Mouse (Mus musculus): ENCODE measurements at regions not wholly inside any gene's neighbourhood (a gene's known extent, or its start where the extent isn't known, plus 50 kb on each side); places are given as distances from the start of the nearest gene placed in this dataset.
A peak's percentile ranks its signal among the peaks of the same experiment; 100 is the strongest.

- 78% methylated on average over 4 of the region's 4 CpGs for WGBS
- no peak for TF ChIP-seq POLR2A (IDR thresholded peaks at IDR 0.05; ENCODE audit: borderline replicate concordance, control insufficient read depth, low read depth, low read length)
- no peak for TF ChIP-seq CTCF (IDR thresholded peaks at IDR 0.05; ENCODE audit: control insufficient read depth, insufficient read depth, low read length)
- Histone ChIP-seq H3K27ac (ENCODE audit: control insufficient read depth, insufficient read depth, low read depth, low read length, poor library complexity) (no peak overlapping the region), H3K4me1 (ENCODE audit: control insufficient read depth, insufficient read depth, low read length) (peaks cover 1% of the 10 kb centered on the region; the same call in 1 of the 2 replicates), H3K4me3 (replicated peaks; ENCODE audit: control insufficient read depth, low read depth, low read length) (no peak overlapping the region)
These were observed 66.2 kb downstream of the A730009L09Rik start for GRCm38 (mm10) chr16:84581166-84581565.

DNA sequence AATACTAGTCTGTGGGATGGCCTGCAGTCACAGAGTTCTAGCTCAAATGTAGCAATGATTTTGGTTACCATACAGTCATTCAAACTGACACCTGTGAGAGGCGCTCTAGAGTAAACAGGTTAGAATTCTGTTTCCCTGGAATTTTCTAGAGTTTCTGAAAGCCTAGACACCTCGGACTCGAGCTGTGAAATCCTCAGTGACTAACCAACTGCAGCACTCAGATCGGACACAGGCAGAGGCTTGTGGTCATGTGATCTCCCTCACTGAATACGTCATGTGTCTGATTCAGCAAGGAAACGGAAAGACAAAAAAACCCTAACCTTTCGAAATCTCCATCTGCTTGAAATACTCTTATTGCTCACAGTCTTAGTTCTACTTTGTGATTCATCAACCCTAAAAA is 68.4 kb downstream of the A730009L09Rik start:
- 10% methylated on average over 7 of the region's 7 CpGs for WGBS
- Histone ChIP-seq H3K4me3 (replicated peaks; ENCODE audit: control insufficient read depth, low read depth, low read length) (peak overlapping the region; percentile 83), H3K27ac (ENCODE audit: control insufficient read depth, insufficient read depth, low read depth, low read length, poor library complexity) (peak overlapping the region; percentile 96), H3K4me1 (ENCODE audit: control insufficient read depth, insufficient read depth, low read length) (peaks cover 1% of the 10 kb centered on the region; the same call in 1 of the 2 replicates)
- TF ChIP-seq CTCF (IDR thresholded peaks at IDR 0.05; ENCODE audit: control insufficient read depth, insufficient read depth, low read length) (no peak), POLR2A (IDR thresholded peaks at IDR 0.05; ENCODE audit: borderline replicate concordance, control insufficient read depth, low read depth, low read length) (no peak)

- H3K4me1 ChIP-seq (ENCODE audit: control insufficient read depth, insufficient read depth, low read length), result peaks cover 1% of the 10 kb centered on the region; the same call in 1 of the 2 replicates
- peak overlapping the region; percentile 96 for H3K27ac ChIP-seq (ENCODE audit: control insufficient read depth, insufficient read depth, low read depth, low read length, poor library complexity)
- TF ChIP-seq POLR2A (IDR thresholded peaks at IDR 0.05; ENCODE audit: borderline replicate concordance, control insufficient read depth, low read depth, low read length), result no peak
- no peak for TF ChIP-seq CTCF (IDR thresholded peaks at IDR 0.05; ENCODE audit: control insufficient read depth, insufficient read depth, low read length)
- 22% methylated on average over 19 of the region's 19 CpGs for WGBS
- peak overlapping the region; percentile 83 for H3K4me3 ChIP-seq (replicated peaks; ENCODE audit: control insufficient read depth, low read depth, low read length)
These were observed 68.9 kb downstream of the A730009L09Rik start for GRCm38 (mm10) chr16:84583773-84584229.

DNA sequence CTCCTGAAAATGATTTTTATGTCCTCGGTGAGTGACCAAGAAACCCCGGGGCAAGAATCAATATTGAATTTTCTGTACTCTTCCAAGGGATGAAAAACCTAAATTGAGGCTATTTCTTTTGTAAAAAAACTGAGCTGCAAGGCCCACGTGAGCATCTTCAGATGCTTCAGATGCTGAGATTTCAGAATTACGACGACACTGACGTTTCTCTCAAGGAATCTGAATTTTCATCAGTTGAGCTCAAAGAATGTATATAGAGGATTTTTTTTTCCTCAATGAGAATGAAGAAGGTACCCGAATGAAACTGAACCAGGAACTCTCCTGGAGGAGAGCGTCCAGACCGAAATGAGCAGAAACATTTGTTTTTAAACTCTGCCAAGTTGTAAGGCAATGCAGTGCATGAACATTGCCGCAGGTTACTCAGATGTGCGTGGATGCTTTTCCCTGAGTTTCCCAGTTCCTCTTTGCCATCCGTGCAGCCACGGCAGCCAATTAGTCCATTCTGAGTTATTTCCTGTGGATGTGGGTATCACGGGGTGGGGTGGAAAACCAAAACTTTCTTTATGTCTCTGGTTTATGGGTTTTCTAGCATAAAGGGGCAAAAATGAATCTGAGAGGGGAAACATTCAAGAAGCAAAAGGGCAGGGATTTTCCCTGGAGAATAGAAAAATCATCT is 69.9 kb downstream of the A730009L09Rik start:
- Histone ChIP-seq H3K27ac (ENCODE audit: control insufficient read depth, insufficient read depth, low read depth, low read length, poor library complexity) (no peak overlapping the region), H3K4me3 (replicated peaks; ENCODE audit: control insufficient read depth, low read depth, low read length) (no peak overlapping the region), H3K4me1 (ENCODE audit: control insufficient read depth, insufficient read depth, low read length) (peaks cover 1% of the 10 kb centered on the region; the same call in 1 of the 2 replicates)
- 38% methylated on average over 14 of the region's 14 CpGs for WGBS
- TF ChIP-seq POLR2A (IDR thresholded peaks at IDR 0.05; ENCODE audit: borderline replicate concordance, control insufficient read depth, low read depth, low read length) (no peak), CTCF (IDR thresholded peaks at IDR 0.05; ENCODE audit: control insufficient read depth, insufficient read depth, low read length) (no peak)

GRCm38 (mm10) chr16:84592978-84593377 is 78.1 kb downstream of the A730009L09Rik start:
- 75% methylated on average over 2 of the region's 2 CpGs for WGBS
- Histone ChIP-seq H3K4me3 (replicated peaks; ENCODE audit: control insufficient read depth, low read depth, low read length) (no peak overlapping the region), H3K4me1 (ENCODE audit: control insufficient read depth, insufficient read depth, low read length) (no peaks in the 10 kb centered on the region), H3K27ac (ENCODE audit: control insufficient read depth, insufficient read depth, low read depth, low read length, poor library complexity) (no peak overlapping the region)
- TF ChIP-seq POLR2A (IDR thresholded peaks at IDR 0.05; ENCODE audit: borderline replicate concordance, control insufficient read depth, low read depth, low read length), result no peak
- no peak for TF ChIP-seq CTCF (IDR thresholded peaks at IDR 0.05; ENCODE audit: control insufficient read depth, insufficient read depth, low read length)

GRCm38 (mm10) chr16:84602969-84603368 is 88.0 kb downstream of the A730009L09Rik start:
- TF ChIP-seq POLR2A (IDR thresholded peaks at IDR 0.05; ENCODE audit: borderline replicate concordance, control insufficient read depth, low read depth, low read length) (no peak), CTCF (IDR thresholded peaks at IDR 0.05; ENCODE audit: control insufficient read depth, insufficient read depth, low read length) (no peak)
- H3K4me1 ChIP-seq (ENCODE audit: control insufficient read depth, insufficient read depth, low read length), result no peaks in the 10 kb centered on the region; the same call in 1 of the 2 replicates
- no peak overlapping the region for H3K4me3 ChIP-seq (replicated peaks; ENCODE audit: control insufficient read depth, low read depth, low read length)
- no peak overlapping the region for H3K27ac ChIP-seq (ENCODE audit: control insufficient read depth, insufficient read depth, low read depth, low read length, poor library complexity)
- WGBS, result 69% methylated on average over 8 of the region's 8 CpGs

DNA sequence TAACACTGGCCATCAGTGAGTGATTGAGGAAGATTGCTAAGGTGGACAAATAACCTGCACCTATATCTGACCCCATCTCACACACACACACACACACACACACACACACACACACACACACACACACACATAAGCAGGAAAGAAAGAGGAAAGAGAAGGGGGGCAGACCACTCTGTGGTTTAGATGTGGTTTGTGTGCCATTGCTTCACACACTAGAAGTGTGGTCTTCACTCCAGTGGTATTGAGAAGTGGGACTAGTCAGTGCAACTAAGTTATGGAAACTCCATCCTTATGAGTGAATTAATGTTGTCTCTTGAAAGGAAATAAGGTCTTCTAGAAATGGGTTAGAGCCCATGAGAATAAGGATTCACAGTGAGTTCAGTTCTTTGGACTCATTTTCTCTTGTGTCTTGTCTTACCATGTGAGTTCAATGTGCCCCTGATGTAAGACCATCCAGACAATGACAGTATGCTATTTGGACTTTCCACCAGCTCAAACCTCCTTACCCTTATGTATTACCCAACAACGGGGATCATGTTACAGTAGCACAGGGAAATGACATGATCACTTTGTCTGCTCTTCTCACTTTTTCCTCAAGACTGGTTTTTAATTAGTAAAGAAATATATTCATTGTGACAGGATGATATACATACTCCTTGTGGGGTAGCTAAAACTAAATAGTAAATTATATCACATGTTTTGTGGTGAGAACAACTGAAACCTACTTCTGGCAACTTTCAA is 88.7 kb downstream of the A730009L09Rik start:
- Histone ChIP-seq H3K4me3 (replicated peaks; ENCODE audit: control insufficient read depth, low read depth, low read length) (no peak overlapping the region), H3K4me1 (ENCODE audit: control insufficient read depth, insufficient read depth, low read length) (no peaks in the 10 kb centered on the region; the same call in 1 of the 2 replicates), H3K27ac (ENCODE audit: control insufficient read depth, insufficient read depth, low read depth, low read length, poor library complexity) (no peak overlapping the region)
- TF ChIP-seq POLR2A (IDR thresholded peaks at IDR 0.05; ENCODE audit: borderline replicate concordance, control insufficient read depth, low read depth, low read length) (no peak), CTCF (IDR thresholded peaks at IDR 0.05; ENCODE audit: control insufficient read depth, insufficient read depth, low read length) (no peak)
- WGBS, result 54% methylated on average over 1 of the region's 1 CpGs

- WGBS, result 87% methylated on average over 9 of the region's 9 CpGs
- TF ChIP-seq CTCF (IDR thresholded peaks at IDR 0.05; ENCODE audit: control insufficient read depth, insufficient read depth, low read length), result no peak
- no peak for TF ChIP-seq POLR2A (IDR thresholded peaks at IDR 0.05; ENCODE audit: borderline replicate concordance, control insufficient read depth, low read depth, low read length)
- Histone ChIP-seq H3K27ac (ENCODE audit: control insufficient read depth, insufficient read depth, low read depth, low read length, poor library complexity) (no peak overlapping the region), H3K4me1 (ENCODE audit: control insufficient read depth, insufficient read depth, low read length) (no peaks in the 10 kb centered on the region; the same call in 1 of the 2 replicates), H3K4me3 (replicated peaks; ENCODE audit: control insufficient read depth, low read depth, low read length) (no peak overlapping the region)
These were observed 89.5 kb downstream of the A730009L09Rik start for GRCm38 (mm10) chr16:84604272-84604975.

All from bone marrow, adult 2 months (tissue).